ENCODE assay signal across 13 mouse cellular contexts in the genomic region with DNA sequence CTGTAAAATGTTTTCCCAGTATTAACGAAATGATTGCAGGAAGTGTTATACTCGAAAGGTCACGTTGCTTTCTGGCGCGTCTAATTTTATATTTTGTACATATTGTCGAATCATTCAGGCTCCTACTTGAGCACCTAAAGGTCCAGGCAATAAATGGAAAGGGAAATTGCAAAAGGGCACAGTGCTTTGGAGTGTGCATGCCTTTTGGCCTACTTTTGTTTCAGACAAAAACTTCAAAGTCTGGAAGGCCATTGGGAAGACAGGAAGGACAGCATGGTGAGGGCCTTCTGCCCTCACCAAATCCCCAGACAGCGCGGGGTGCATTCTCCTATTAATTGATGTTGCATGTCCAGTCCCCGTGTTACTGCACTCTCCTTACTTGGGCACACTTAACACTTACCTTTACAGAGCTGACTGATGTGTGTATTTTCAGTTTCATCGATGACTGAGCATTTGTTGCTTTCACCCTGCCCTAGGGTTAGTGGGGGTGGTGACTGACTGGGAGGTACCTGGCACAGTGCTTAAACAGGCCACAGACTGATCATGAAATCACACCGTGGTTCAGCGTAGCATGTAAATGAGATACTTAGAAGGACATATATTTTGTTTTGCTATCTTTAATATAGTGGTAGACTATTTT.
"Had no signal": no experiment of that assay in that cellular context is flagged by ENCODE, and none has a peak within 500 bp of the region (broad histone marks: within the 10 kb centered on the region; RNA-seq: fewer than 3 reads in every experiment).

No protein-coding gene starts in this region.

- H3K36me3 ChIP-seq: limb, embryonic 12.5 days; lung, embryonic 15.5 days; midbrain, embryonic 10.5 days; neural tube, embryonic 15.5 days had no signal

- H3K27ac ChIP-seq: limb, embryonic 12.5 days; lung, embryonic 15.5 days; midbrain, embryonic 10.5 days; neural tube, embryonic 15.5 days had no signal

- H3K27me3 ChIP-seq: limb, embryonic 12.5 days; lung, embryonic 15.5 days; neural tube, embryonic 15.5 days had no signal

- H3K4me2 ChIP-seq: limb, embryonic 12.5 days; lung, embryonic 15.5 days; neural tube, embryonic 15.5 days had no signal

- H3K4me1 ChIP-seq: limb, embryonic 12.5 days; lung, embryonic 15.5 days; midbrain, embryonic 10.5 days; neural tube, embryonic 15.5 days had no signal

- H3K9me3 ChIP-seq: limb, embryonic 12.5 days; lung, embryonic 15.5 days; midbrain, embryonic 10.5 days; neural tube, embryonic 15.5 days had no signal

- H3K9ac ChIP-seq: limb, embryonic 12.5 days; lung, embryonic 15.5 days; neural tube, embryonic 15.5 days had no signal

- H3K4me3 ChIP-seq: limb, embryonic 12.5 days; lung, embryonic 15.5 days; midbrain, embryonic 10.5 days; myocyte; neural tube, embryonic 15.5 days had no signal

- DNase-seq: kidney, adult 18-20 months; kidney, postnatal 14 days; liver; lung, postnatal 14 days; midbrain, embryonic 14.5 days; right cerebral cortex, adult 18-20 months; right cerebral cortex, postnatal 25 days; thymus, postnatal 4 days had no signal
